Mouse (Mus musculus) ovary, postnatal 10 days (tissue): ENCODE measurements around the gene Fscn1.

Experiments used
- DNase-seq: peaks from one replicate; pipeline ENCODE4 v3.0.0; 2022; ENCODE audit warnings: low spot score

The Fscn1 gene

GRCm38 (mm10) chr5:142973971-142974370 lies 13.8 kb downstream of the Fscn1 start:
- no peak for DNase-seq

- no peak for DNase-seq
Observed at GRCm38 (mm10) chr5:142974598-142975121, 14.5 kb downstream of the Fscn1 start.

- no peak for DNase-seq
Observed at GRCm38 (mm10) chr5:142976516-142976915, 16.4 kb downstream of the Fscn1 start.

- no peak for DNase-seq
Observed at GRCm38 (mm10) chr5:142982046-142982801, 22.1 kb downstream of the Fscn1 start.

GRCm38 (mm10) chr5:142983174-142983573 lies 23.0 kb downstream of the Fscn1 start:
- DNase-seq = no peak

GRCm38 (mm10) chr5:142984271-142984670 lies 24.1 kb downstream of the Fscn1 start:
- no peak for DNase-seq

- no peak for DNase-seq
Observed at GRCm38 (mm10) chr5:142988520-142988919, 28.4 kb downstream of the Fscn1 start.

- DNase-seq = no peak
Observed at GRCm38 (mm10) chr5:142989167-142989566, 29.0 kb downstream of the Fscn1 start.

GRCm38 (mm10) chr5:142994746-142995145 lies 34.6 kb downstream of the Fscn1 start:
- no peak for DNase-seq

GRCm38 (mm10) chr5:142997526-142997925 lies 37.4 kb downstream of the Fscn1 start:
- DNase-seq = no peak

GRCm38 (mm10) chr5:142998171-142998570 lies 38.0 kb downstream of the Fscn1 start:
- DNase-seq = no peak

GRCm38 (mm10) chr5:143000091-143000490 lies 39.9 kb downstream of the Fscn1 start:
- DNase-seq = no peak

GRCm38 (mm10) chr5:143000654-143001500 lies 40.7 kb downstream of the Fscn1 start:
- peak; percentile 15 for DNase-seq

- DNase-seq = no peak
Observed at GRCm38 (mm10) chr5:143009383-143009782, 49.2 kb downstream of the Fscn1 start.

GRCm38 (mm10) chr5:143017401-143017800 lies 57.3 kb downstream of the Fscn1 start:
- no peak for DNase-seq
